11 mouse cellular contexts compared by ENCODE assay signal in the genomic region with DNA sequence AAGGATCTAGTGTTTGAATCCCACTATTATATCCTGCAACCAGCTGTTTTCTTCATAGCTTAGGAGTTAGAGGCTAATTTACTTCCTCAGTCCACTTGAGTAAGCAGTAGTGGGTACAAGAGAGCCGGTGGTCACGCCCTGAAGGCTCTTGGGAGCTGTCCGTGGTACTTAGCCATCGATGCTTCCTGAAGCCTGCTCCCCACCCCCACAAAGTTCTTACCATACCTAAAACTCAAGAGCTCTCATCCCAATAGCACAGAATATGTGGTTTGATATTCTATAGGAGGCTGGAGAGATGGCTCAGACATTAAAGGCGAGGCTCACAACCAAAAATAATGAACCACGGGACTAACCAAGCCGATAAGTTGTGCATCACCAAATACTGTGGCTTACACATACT. TPM values are rescaled to one million over a fixed set of nuclear protein-coding genes. Genes with fewer than 3 reads are reported as not detected.
A peak's percentile ranks its signal among the peaks of the same experiment; 100 is the strongest.
DNase-seq lines count a peak whose midpoint lies in the region; ATAC-seq and TF ChIP-seq lines count a peak whose summit lies in the region.
"Had no signal": no experiment of that assay in that cellular context is flagged by ENCODE, and none has a peak within 500 bp of the region (broad histone marks: within the 10 kb centered on the region; RNA-seq: fewer than 3 reads in every experiment).

No protein-coding gene starts in this region.

- H3K4me2 ChIP-seq in limb, embryonic 11.5 days (ENCODE audit: low read depth, severe bottlenecking) = no peak overlapping the region
- H3K4me2 ChIP-seq: heart, embryonic 15.5 days; lung, embryonic 15.5 days had no signal

- H3K4me3 ChIP-seq in ES-E14 (ENCODE audit: insufficient read depth in 1 of 2, low read depth in 1 of 2, low read length in 2 of 2, poor library complexity in 1 of 2, severe bottlenecking in 1 of 2) = no peak overlapping the region
- H3K4me3 ChIP-seq in limb, embryonic 11.5 days (ENCODE audit: low read depth, low read length) = no peak overlapping the region
- H3K4me3 ChIP-seq: heart, embryonic 15.5 days; lung, embryonic 15.5 days had no signal

- ATAC-seq in limb, embryonic 11.5 days (ENCODE audit: insufficient number of reproducible peaks, low FRiP score, low TSS enrichment, low read depth) = no peak

- no peaks in the 10 kb centered on the region for H3K4me1 ChIP-seq in ES-E14 (ENCODE audit: control insufficient read depth in 2 of 2, insufficient read depth in 2 of 2, low read length in 2 of 2, poor library complexity in 1 of 2)
- H3K4me1 ChIP-seq in limb, embryonic 11.5 days (ENCODE audit: control insufficient read depth, insufficient read depth, low read length) = no peaks in the 10 kb centered on the region
- H3K4me1 ChIP-seq: heart, embryonic 15.5 days; lung, embryonic 15.5 days had no signal

- H3K27ac ChIP-seq in ES-E14 (ENCODE audit: insufficient read depth, low read depth, low read length, poor library complexity, severe bottlenecking) = no peak overlapping the region
- no peak overlapping the region for H3K27ac ChIP-seq in limb, embryonic 11.5 days (replicated peaks; ENCODE audit: low read depth, low read length)
- H3K27ac ChIP-seq: heart, embryonic 15.5 days; lung, embryonic 15.5 days had no signal

- no peaks in the 10 kb centered on the region for H3K27me3 ChIP-seq in limb, embryonic 11.5 days (ENCODE audit: control insufficient read depth, insufficient read depth, low read length)
- H3K27me3 ChIP-seq: lung, embryonic 15.5 days had no signal

- in situ Hi-C loops in ES-E14 (cut with MboI; ENCODE audit: low sequenced_read_pairs in 2 of 2, unreplicated experiment in 2 of 2) = no loop called here

- no peaks in the 10 kb centered on the region for H3K36me3 ChIP-seq in ES-E14 (ENCODE audit: control insufficient read depth, insufficient read depth, low read length, poor library complexity, severe bottlenecking)
- H3K36me3 ChIP-seq in limb, embryonic 11.5 days (ENCODE audit: control insufficient read depth, insufficient read depth, low read length) = no peaks in the 10 kb centered on the region
- H3K36me3 ChIP-seq: heart, embryonic 15.5 days; lung, embryonic 15.5 days had no signal

- no peak overlapping the region for H3K9ac ChIP-seq in ES-E14 (ENCODE audit: insufficient read depth, low read depth, low read length, poor library complexity, severe bottlenecking)
- no peak overlapping the region for H3K9ac ChIP-seq in limb, embryonic 11.5 days (ENCODE audit: low read length)
- H3K9ac ChIP-seq: heart, embryonic 15.5 days; lung, embryonic 15.5 days had no signal

- no peaks in the 10 kb centered on the region for H3K9me3 ChIP-seq in ES-E14 (ENCODE audit: control insufficient read depth, insufficient read depth, low read depth, low read length)
- no peaks in the 10 kb centered on the region for H3K9me3 ChIP-seq in limb, embryonic 11.5 days (ENCODE audit: control insufficient read depth, low read length)
- H3K9me3 ChIP-seq: heart, embryonic 15.5 days; lung, embryonic 15.5 days had no signal

- DNase-seq in kidney, postnatal 14 days = peak; percentile 20
- no peak for DNase-seq in kidney, adult 11 months
- DNase-seq in ES-E14 (ENCODE audit: low read depth, low spot score) (peak; percentile 49), ZHBTc4 (ENCODE audit: low read depth, low spot score) (peak; percentile 55)
- peak; percentile 80 for DNase-seq in limb, embryonic 11.5 days (ENCODE audit: low spot score)
- no peak for DNase-seq in right cerebral cortex, postnatal 25 days
- no peak for DNase-seq in cerebellum, postnatal 25 days
- DNase-seq: adrenal gland, adult 2 months; cerebellum, adult 18-20 months had no signal

- WGBS in limb, embryonic 11.5 days = 55% methylated on average over 7 of the region's 7 CpGs

TF ChIP-seq in ES-E14, 5 proteins besides CTCF, POLR2A, EP300 and RAD21:
- no peak for TF ChIP-seq HCFC1 (IDR thresholded peaks at IDR 0.05; ENCODE audit: borderline replicate concordance, insufficient read depth, low read length)
- TF ChIP-seq ZNF384 (IDR thresholded peaks at IDR 0.05; ENCODE audit: low read depth, low read length) = no peak
- no peak for TF ChIP-seq ZC3H11A (IDR thresholded peaks at IDR 0.05; ENCODE audit: borderline replicate concordance, low read depth, low read length)
TF ChIP-seq in ES-E14: peak in this region for 0.

RNA-seq across cellular contexts. Expression of a gene that starts 40.5 kb away (rescaled TPM):
- 0.40 and 0.53 TPM in 2 replicates for total RNA-seq in ES-E14 (2012; rRNA removed)
- polyA plus RNA-seq in limb, embryonic 11.5 days (2014; fragmentation: Nextera tagmentation; extraction: Ambion mirVana) = 1.2 TPM in 2 replicates

Comparison
In these comparisons a context has a peak if more than half of its experiments do, and no peak if none do; other contexts are left out.
1. DNase-seq: peak in kidney, postnatal 14 days (single experiment), ES-E14 (single experiment), ZHBTc4 (single experiment) and limb, embryonic 11.5 days (single experiment); none in kidney, adult 11 months (single experiment), right cerebral cortex, postnatal 25 days (single experiment) and cerebellum, postnatal 25 days (0 of 2).